Mouse (Mus musculus): ENCODE measurements at regions not wholly inside any gene's neighbourhood (a gene's known extent, or its start where the extent isn't known, plus 50 kb on each side); places are given as distances from the start of the nearest gene placed in this dataset.
A peak's percentile ranks its signal among the peaks of the same experiment; 100 is the strongest.

- H3K9me3 ChIP-seq (ENCODE audit: control insufficient read depth): no peaks in the 10 kb centered on the region
- ATAC-seq: no peak
- no peak for TF ChIP-seq CTCF (IDR thresholded peaks at IDR 0.05; ENCODE audit: low read depth)
- no peak overlapping the region for H3K9ac ChIP-seq (ENCODE audit: low read depth, low read length)
- H3K4me1 ChIP-seq (replicated peaks; ENCODE audit: control insufficient read depth, insufficient read depth, low read length): no peaks in the 10 kb centered on the region
- H3K4me2 ChIP-seq (replicated peaks; ENCODE audit: low read depth): no peak overlapping the region
- H3K27me3 ChIP-seq (replicated peaks; ENCODE audit: control insufficient read depth, insufficient read depth, low read length): no peaks in the 10 kb centered on the region
- no peaks in the 10 kb centered on the region for H3K36me3 ChIP-seq (ENCODE audit: control insufficient read depth, insufficient read depth)
- no peak overlapping the region for H3K27ac ChIP-seq (ENCODE audit: low read depth, low read length)
- no peak overlapping the region for H3K4me3 ChIP-seq (ENCODE audit: low read depth, low read length)
- 63% methylated on average over 16 of the region's 16 CpGs for WGBS
Observed at GRCm38 (mm10) chr17:66219669-66220435, 96.5 kb downstream of the Ddx11 start.

- ATAC-seq: no peak
- no peak overlapping the region for H3K4me2 ChIP-seq (replicated peaks; ENCODE audit: low read depth)
- no peaks in the 10 kb centered on the region for H3K4me1 ChIP-seq (replicated peaks; ENCODE audit: control insufficient read depth, insufficient read depth, low read length)
- peak; percentile 94 for TF ChIP-seq CTCF (IDR thresholded peaks at IDR 0.05; ENCODE audit: low read depth)
- H3K27me3 ChIP-seq (replicated peaks; ENCODE audit: control insufficient read depth, insufficient read depth, low read length): no peaks in the 10 kb centered on the region
- WGBS: 7% methylated on average over 8 of the region's 8 CpGs
- H3K36me3 ChIP-seq (ENCODE audit: control insufficient read depth, insufficient read depth): no peaks in the 10 kb centered on the region
- H3K27ac ChIP-seq (ENCODE audit: low read depth, low read length): no peak overlapping the region
- no peaks in the 10 kb centered on the region for H3K9me3 ChIP-seq (ENCODE audit: control insufficient read depth)
- H3K4me3 ChIP-seq (ENCODE audit: low read depth, low read length): no peak overlapping the region
- H3K9ac ChIP-seq (ENCODE audit: low read depth, low read length): no peak overlapping the region
Observed at GRCm38 (mm10) chr17:66221256-66221655, 97.9 kb downstream of the Ddx11 start.

GRCm38 (mm10) chr17:66223711-66224110 lies 100.4 kb downstream of the Ddx11 start:
- no peak for ATAC-seq
- TF ChIP-seq CTCF (IDR thresholded peaks at IDR 0.05; ENCODE audit: low read depth): no peak
- Histone ChIP-seq H3K9me3 (ENCODE audit: control insufficient read depth) (no peaks in the 10 kb centered on the region), H3K27me3 (replicated peaks; ENCODE audit: control insufficient read depth, insufficient read depth, low read length) (no peaks in the 10 kb centered on the region), H3K27ac (ENCODE audit: low read depth, low read length) (no peak overlapping the region), H3K36me3 (ENCODE audit: control insufficient read depth, insufficient read depth) (no peaks in the 10 kb centered on the region), H3K4me2 (replicated peaks; ENCODE audit: low read depth) (no peak overlapping the region), H3K9ac (ENCODE audit: low read depth, low read length) (no peak overlapping the region), H3K4me1 (replicated peaks; ENCODE audit: control insufficient read depth, insufficient read depth, low read length) (no peaks in the 10 kb centered on the region), H3K4me3 (ENCODE audit: low read depth, low read length) (no peak overlapping the region)
- 90% methylated on average over 13 of the region's 13 CpGs for WGBS

GRCm38 (mm10) chr17:66224241-66224640 lies 100.9 kb downstream of the Ddx11 start:
- TF ChIP-seq CTCF (IDR thresholded peaks at IDR 0.05; ENCODE audit: low read depth): no peak
- H3K4me3 ChIP-seq (ENCODE audit: low read depth, low read length): no peak overlapping the region
- ATAC-seq: no peak
- no peaks in the 10 kb centered on the region for H3K4me1 ChIP-seq (replicated peaks; ENCODE audit: control insufficient read depth, insufficient read depth, low read length)
- 56% methylated on average over 7 of the region's 7 CpGs for WGBS
- H3K4me2 ChIP-seq (replicated peaks; ENCODE audit: low read depth): no peak overlapping the region
- H3K27ac ChIP-seq (ENCODE audit: low read depth, low read length): no peak overlapping the region
- no peaks in the 10 kb centered on the region for H3K27me3 ChIP-seq (replicated peaks; ENCODE audit: control insufficient read depth, insufficient read depth, low read length)
- no peak overlapping the region for H3K9ac ChIP-seq (ENCODE audit: low read depth, low read length)
- H3K36me3 ChIP-seq (ENCODE audit: control insufficient read depth, insufficient read depth): no peaks in the 10 kb centered on the region
- no peaks in the 10 kb centered on the region for H3K9me3 ChIP-seq (ENCODE audit: control insufficient read depth)

GRCm38 (mm10) chr17:66232391-66232790 lies 109.1 kb downstream of the Ddx11 start:
- no peaks in the 10 kb centered on the region for H3K4me1 ChIP-seq (replicated peaks; ENCODE audit: control insufficient read depth, insufficient read depth, low read length)
- no peak overlapping the region for H3K9ac ChIP-seq (ENCODE audit: low read depth, low read length)
- no peaks in the 10 kb centered on the region for H3K9me3 ChIP-seq (ENCODE audit: control insufficient read depth)
- H3K4me3 ChIP-seq (ENCODE audit: low read depth, low read length): no peak overlapping the region
- no peak overlapping the region for H3K27ac ChIP-seq (ENCODE audit: low read depth, low read length)
- H3K27me3 ChIP-seq (replicated peaks; ENCODE audit: control insufficient read depth, insufficient read depth, low read length): 0 out of 2 replicates have a peak, but pooled peaks cover 4% of the 10 kb centered on the region
- H3K4me2 ChIP-seq (replicated peaks; ENCODE audit: low read depth): no peak overlapping the region
- no peak for TF ChIP-seq CTCF (IDR thresholded peaks at IDR 0.05; ENCODE audit: low read depth)
- H3K36me3 ChIP-seq (ENCODE audit: control insufficient read depth, insufficient read depth): no peaks in the 10 kb centered on the region
- WGBS: 84% methylated on average over 8 of the region's 8 CpGs
- ATAC-seq: no peak

- TF ChIP-seq CTCF (IDR thresholded peaks at IDR 0.05; ENCODE audit: low read depth): no peak
- Histone ChIP-seq H3K9me3 (ENCODE audit: control insufficient read depth) (no peaks in the 10 kb centered on the region), H3K27me3 (replicated peaks; ENCODE audit: control insufficient read depth, insufficient read depth, low read length) (0 out of 2 replicates have a peak, but pooled peaks cover 4% of the 10 kb centered on the region), H3K36me3 (ENCODE audit: control insufficient read depth, insufficient read depth) (no peaks in the 10 kb centered on the region), H3K4me2 (replicated peaks; ENCODE audit: low read depth) (no peak overlapping the region), H3K9ac (ENCODE audit: low read depth, low read length) (no peak overlapping the region), H3K27ac (ENCODE audit: low read depth, low read length) (no peak overlapping the region), H3K4me1 (replicated peaks; ENCODE audit: control insufficient read depth, insufficient read depth, low read length) (no peaks in the 10 kb centered on the region), H3K4me3 (ENCODE audit: low read depth, low read length) (no peak overlapping the region)
- WGBS: 64% methylated on average over 18 of the region's 18 CpGs
- ATAC-seq: no peak
Observed at GRCm38 (mm10) chr17:66232891-66233421, 109.6 kb downstream of the Ddx11 start.
